Mouse (Mus musculus): ENCODE measurements at regions not wholly inside any gene's neighbourhood (a gene's known extent, or its start where the extent isn't known, plus 50 kb on each side); places are given as distances from the start of the nearest gene placed in this dataset.

DNA sequence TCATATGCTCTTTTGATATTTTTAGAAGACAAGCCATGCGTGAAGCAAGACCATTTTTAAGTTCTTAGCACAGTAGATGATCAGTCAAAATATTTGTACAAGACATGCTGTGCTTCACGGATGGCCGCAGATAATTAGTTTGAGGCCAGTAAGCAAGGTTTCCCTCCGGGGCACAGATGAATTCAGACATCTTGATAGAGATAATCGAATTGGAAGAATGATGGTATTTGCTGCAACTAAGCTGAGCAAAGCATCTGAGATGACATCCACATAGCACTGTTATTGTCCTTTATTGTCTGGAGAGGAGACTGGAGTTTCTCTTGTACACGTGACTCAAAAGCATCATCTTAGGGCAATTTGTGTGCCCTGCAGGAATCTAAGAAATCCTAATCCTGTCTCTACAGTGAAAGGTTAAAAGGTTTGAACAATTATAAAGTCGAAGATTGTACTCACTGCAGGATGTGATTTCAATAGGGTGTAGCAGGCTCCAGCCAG is 335.5 kb downstream of the Gja1 start:
- Histone ChIP-seq H3K4me1 (ENCODE audit: control insufficient read depth in 1 of 2, insufficient read depth in 2 of 2, low read length in 2 of 2) (no peaks in the 10 kb centered on the region), H3K9me3 (replicated peaks; ENCODE audit: insufficient read depth, low read length) (no peaks in the 10 kb centered on the region), H3K79me2 (ENCODE audit: control insufficient read depth, insufficient read depth, low read length, poor library complexity) (no peaks in the 10 kb centered on the region), H3K36me3 (ENCODE audit: control insufficient read depth in 1 of 2, insufficient read depth in 2 of 2, low read length in 2 of 2) (no peaks in the 10 kb centered on the region), H3K27me3 (ENCODE audit: control insufficient read depth in 1 of 2, insufficient read depth in 2 of 2, low read length in 2 of 2) (no peaks in the 10 kb centered on the region), H3K9ac (ENCODE audit: control insufficient read depth, low read depth, low read length, poor library complexity, severe bottlenecking) (no peak overlapping the region), H3K27ac (ENCODE audit: control insufficient read depth, low read depth, low read length) (no peak overlapping the region), H3K4me3 (ENCODE audit: control insufficient read depth in 1 of 2, insufficient read depth in 1 of 2, low read depth in 2 of 2, low read length in 2 of 2) (no peak overlapping the region)
- no peak for DNase-seq (ENCODE audit: low read depth, low spot score)
- TF ChIP-seq ZMIZ1 (IDR thresholded peaks at IDR 0.05; ENCODE audit: low read depth, low read length): no peak
- no peak for TF ChIP-seq SIN3A (IDR thresholded peaks at IDR 0.05; ENCODE audit: low read length)
- no peak for TF ChIP-seq USF1 (IDR thresholded peaks at IDR 0.05; ENCODE audit: low read depth, low read length)
- TF ChIP-seq E2F4 (IDR thresholded peaks at IDR 0.05; ENCODE audit: borderline replicate concordance, low read depth, low read length): no peak
- TF ChIP-seq MAFK (IDR thresholded peaks at IDR 0.05; ENCODE audit: borderline replicate concordance, low read depth, low read length): no peak
- no peak for TF ChIP-seq MXI1 (IDR thresholded peaks at IDR 0.05; ENCODE audit: low read depth, low read length)
- no peak for TF ChIP-seq ZKSCAN1 (IDR thresholded peaks at IDR 0.05; ENCODE audit: low read depth, low read length)
- TF ChIP-seq CHD2 (IDR thresholded peaks at IDR 0.05; ENCODE audit: low read length): no peak
- no peak for TF ChIP-seq MEF2A (IDR thresholded peaks at IDR 0.05; ENCODE audit: extremely low read depth, insufficient replicate concordance, low read depth, low read length, poor library complexity, severe bottlenecking)
- TF ChIP-seq MYB (IDR thresholded peaks at IDR 0.05; ENCODE audit: low read depth, low read length): no peak
- no peak for TF ChIP-seq EP300 (IDR thresholded peaks at IDR 0.05; ENCODE audit: low read depth in 1 of 2, low read length in 2 of 2)
- no peak for TF ChIP-seq GATA1 (IDR thresholded peaks at IDR 0.05; ENCODE audit: low read depth, low read length)
- TF ChIP-seq ETS1 (IDR thresholded peaks at IDR 0.05; ENCODE audit: low read depth, low read length): no peak
- TF ChIP-seq ZNF384 (IDR thresholded peaks at IDR 0.05; ENCODE audit: low read depth, low read length): no peak
- TF ChIP-seq JUND (IDR thresholded peaks at IDR 0.05; ENCODE audit: low read depth, low read length): no peak
- no peak for TF ChIP-seq TCF12 (IDR thresholded peaks at IDR 0.05; ENCODE audit: low read depth, low read length)

DNA sequence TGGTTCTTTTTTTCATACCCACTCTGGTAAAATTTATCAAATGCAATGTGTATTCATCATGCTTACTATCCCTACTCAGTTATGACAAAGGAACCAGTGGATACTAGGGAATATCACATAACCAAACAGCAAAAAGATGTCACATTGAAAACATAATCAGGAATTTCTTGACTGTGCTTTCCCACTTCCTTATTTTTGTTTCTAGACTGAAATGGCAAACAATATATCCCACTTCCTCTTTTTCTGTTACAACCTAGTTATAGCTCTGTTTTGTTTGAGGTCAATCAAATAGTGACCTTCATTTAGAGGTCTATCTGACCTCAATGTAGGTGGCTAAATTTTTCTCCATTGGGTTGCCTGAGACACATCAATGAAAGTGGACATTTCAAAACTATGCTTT is 359.9 kb downstream of the Gja1 start:
- no peak overlapping the region for H3K4me3 ChIP-seq (ENCODE audit: control insufficient read depth in 1 of 2, insufficient read depth in 1 of 2, low read depth in 2 of 2, low read length in 2 of 2)
- no peaks in the 10 kb centered on the region for H3K79me2 ChIP-seq (ENCODE audit: control insufficient read depth, insufficient read depth, low read length, poor library complexity)
- no peaks in the 10 kb centered on the region for H3K9me3 ChIP-seq (replicated peaks; ENCODE audit: insufficient read depth, low read length)
- H3K27ac ChIP-seq (ENCODE audit: control insufficient read depth, low read depth, low read length): no peak overlapping the region
- H3K36me3 ChIP-seq (ENCODE audit: control insufficient read depth in 1 of 2, insufficient read depth in 2 of 2, low read length in 2 of 2): no peaks in the 10 kb centered on the region
- TF ChIP-seq POLR2AphosphoS2 (IDR thresholded peaks at IDR 0.05; ENCODE audit: low read length) (no peak), ZKSCAN1 (IDR thresholded peaks at IDR 0.05; ENCODE audit: low read depth, low read length) (no peak), JUND (IDR thresholded peaks at IDR 0.05; ENCODE audit: low read depth, low read length) (no peak), GABPA (IDR thresholded peaks at IDR 0.05; ENCODE audit: low read depth, low read length) (no peak), CHD2 (IDR thresholded peaks at IDR 0.05; ENCODE audit: low read length) (no peak), ZMIZ1 (IDR thresholded peaks at IDR 0.05; ENCODE audit: low read depth, low read length) (no peak), ETS1 (IDR thresholded peaks at IDR 0.05; ENCODE audit: low read depth, low read length) (no peak), TAL1 (IDR thresholded peaks at IDR 0.05; ENCODE audit: low read length) (no peak), EP300 (IDR thresholded peaks at IDR 0.05; ENCODE audit: low read depth in 1 of 2, low read length in 2 of 2) (no peak)
- DNase-seq (ENCODE audit: low read depth, low spot score): peak; percentile 4
- no peaks in the 10 kb centered on the region for H3K27me3 ChIP-seq (ENCODE audit: control insufficient read depth in 1 of 2, insufficient read depth in 2 of 2, low read length in 2 of 2)
- H3K9ac ChIP-seq (ENCODE audit: control insufficient read depth, low read depth, low read length, poor library complexity, severe bottlenecking): no peak overlapping the region
- no peaks in the 10 kb centered on the region for H3K4me1 ChIP-seq (ENCODE audit: control insufficient read depth in 1 of 2, insufficient read depth in 2 of 2, low read length in 2 of 2)
